Mouse (Mus musculus): ENCODE data around the gene Tmem269. TPM values are rescaled to one million over a fixed set of nuclear protein-coding genes. Genes with fewer than 3 reads are reported as not detected.
A peak's percentile ranks its signal among the peaks of the same experiment; 100 is the strongest.

The Tmem269 gene
- total RNA-seq, 2 experiments from 2014 or later, result 0.56 TPM; not detected in 1

GRCm38 (mm10) chr4:119238661-119239060 lies 20.6 kb upstream of the Tmem269 start:
- no peak for DNase-seq

- no peak for DNase-seq
Measured at GRCm38 (mm10) chr4:119234348-119234747, 16.3 kb upstream of the Tmem269 start.

DNA sequence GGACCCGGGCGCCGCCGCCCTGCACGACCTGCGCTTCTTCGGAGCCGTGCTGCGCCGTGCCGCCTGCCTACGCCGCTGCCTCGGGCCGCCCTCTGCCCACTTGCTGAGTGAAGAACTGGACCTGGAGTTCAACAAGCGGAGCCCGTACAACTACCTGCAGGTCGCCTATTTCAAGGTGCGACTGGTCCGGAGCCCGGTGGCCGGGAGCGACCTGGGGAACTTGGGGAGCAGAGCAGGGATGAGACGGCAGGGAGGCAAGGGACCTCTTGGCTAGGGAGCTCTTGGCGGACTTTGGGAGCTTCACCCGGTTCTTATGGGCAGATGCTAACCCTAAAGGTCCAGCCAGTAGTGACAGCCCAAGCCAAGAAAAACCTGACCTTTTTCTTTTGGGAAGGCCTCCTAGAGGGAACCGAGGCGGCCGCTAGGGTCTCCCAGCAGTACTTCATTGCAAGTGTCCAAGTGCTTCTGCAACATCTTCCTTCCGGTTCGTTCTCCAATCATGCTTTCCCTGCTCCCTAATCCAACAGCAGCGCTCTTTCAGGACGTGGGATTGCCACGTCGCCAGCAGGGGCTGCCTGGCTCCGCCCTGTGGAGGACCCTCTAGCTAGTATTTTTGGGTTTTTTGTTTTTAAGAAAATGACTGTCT lies 15.4 kb upstream of the Tmem269 start:
- peak; percentile 42 for DNase-seq

- DNase-seq, result peak; percentile 99
Measured at GRCm38 (mm10) chr4:119232410-119233255, 14.6 kb upstream of the Tmem269 start, which contains the start of the genes AU022252 and P3h1. AU022252 (minus strand) TSS chr4:119232712. P3h1 (plus strand) TSS chr4:119232915.

GRCm38 (mm10) chr4:119226751-119227150 lies 8.7 kb upstream of the Tmem269 start:
- DNase-seq, result no peak

DNA sequence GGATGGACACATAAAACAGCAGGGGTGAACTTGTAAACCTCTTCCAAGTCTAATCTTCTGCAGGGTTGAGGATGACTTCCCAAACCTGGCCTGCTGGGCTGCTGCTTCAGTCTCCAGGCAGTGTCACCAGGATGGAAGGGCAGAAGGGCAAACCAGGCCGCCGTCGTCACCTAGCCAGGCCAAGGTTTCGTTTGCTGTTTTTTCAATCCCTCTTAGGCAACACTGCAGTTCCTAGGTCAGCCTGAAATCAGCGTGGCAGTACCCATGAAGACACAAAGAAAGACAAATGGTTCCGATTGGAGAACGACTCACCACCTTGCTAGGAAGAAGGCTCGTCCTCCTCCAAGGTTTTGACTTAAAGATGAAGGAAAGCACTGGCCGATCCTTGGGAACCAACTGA lies 7.7 kb upstream of the Tmem269 start:
- no peak for DNase-seq

GRCm38 (mm10) chr4:119224534-119224933 lies 6.5 kb upstream of the Tmem269 start:
- DNase-seq, result no peak

DNA sequence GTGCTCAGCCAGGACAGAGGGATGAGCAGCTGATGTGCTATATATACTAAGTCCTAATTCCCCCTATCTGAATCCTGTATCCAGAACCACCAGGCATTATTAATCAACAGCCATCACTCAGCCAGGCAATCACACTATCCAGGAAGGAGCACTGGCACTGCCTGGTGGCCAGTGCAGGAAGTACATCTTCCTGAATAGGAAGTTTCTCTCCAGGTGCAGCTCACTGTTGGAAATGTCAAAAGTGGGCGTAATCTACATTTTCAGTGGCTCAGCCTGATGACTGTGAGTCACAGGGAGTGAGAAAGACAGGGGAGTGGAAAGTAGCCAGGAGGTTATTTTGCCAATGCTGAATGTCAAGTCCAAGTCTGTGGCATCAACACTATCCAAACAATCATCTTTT lies 5.7 kb upstream of the Tmem269 start:
- DNase-seq, result no peak

- DNase-seq, result no peak
Measured at GRCm38 (mm10) chr4:119216667-119217066, 1.4 kb downstream of the Tmem269 start.

DNA sequence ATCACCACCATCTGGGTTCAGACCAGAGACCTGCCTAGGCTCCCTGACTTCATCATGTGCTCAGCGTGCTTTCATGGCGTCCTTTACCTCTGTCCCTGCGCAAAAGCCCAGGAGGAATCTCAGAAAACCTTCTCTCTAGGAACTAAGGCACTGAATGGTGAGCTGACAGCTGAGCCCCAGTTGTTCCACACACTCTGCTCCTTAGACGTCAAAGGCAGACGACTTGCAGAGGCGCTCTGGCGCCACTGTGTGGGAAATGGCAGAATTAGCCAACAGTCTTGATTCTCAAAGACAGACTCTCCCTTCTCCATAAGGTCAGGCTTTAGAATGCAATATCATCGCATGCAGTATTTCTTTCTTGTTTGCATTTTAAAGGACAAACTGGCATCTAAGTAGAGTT lies 13.3 kb downstream of the Tmem269 start:
- no peak for DNase-seq

- no peak for DNase-seq
Measured at GRCm38 (mm10) chr4:119198105-119198504, 19.9 kb downstream of the Tmem269 start.

DNA sequence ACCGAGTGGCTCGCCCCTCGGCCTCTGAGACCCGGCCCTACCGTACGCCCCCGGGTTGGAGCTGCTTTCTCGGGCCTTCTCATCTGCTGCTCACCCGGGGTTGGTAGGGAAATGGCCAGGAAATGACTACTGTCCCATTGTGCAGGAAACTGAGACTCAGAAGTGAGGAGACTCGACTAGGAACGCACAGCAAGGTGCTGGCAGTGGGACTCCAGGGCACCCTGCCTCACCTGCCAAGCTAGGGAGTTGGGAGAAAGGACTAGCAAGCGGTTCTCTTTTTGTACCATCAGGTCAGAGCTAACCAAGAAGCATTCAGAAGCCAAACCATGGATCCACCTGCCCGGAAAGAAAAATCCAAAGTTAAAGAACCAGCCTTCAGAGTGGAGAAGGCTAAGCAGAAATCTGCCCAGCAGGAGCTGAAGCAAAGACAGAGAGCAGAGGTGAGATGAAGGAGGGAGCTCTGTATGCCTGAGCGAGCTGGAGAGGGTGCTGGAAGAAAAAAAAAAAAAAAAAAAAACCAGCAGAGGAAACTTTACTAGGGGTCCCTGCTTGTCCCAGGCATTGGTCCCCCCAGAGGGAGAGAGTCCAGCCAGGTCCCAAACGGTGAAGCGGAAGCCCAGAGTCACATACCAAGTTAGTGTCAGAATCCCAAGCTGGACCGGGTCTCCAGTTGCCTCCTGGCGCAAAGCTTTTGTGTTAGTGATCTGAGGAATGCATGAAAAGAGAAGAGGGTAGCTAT lies 22.3 kb downstream of the Tmem269 start:
- no peak for DNase-seq

DNA sequence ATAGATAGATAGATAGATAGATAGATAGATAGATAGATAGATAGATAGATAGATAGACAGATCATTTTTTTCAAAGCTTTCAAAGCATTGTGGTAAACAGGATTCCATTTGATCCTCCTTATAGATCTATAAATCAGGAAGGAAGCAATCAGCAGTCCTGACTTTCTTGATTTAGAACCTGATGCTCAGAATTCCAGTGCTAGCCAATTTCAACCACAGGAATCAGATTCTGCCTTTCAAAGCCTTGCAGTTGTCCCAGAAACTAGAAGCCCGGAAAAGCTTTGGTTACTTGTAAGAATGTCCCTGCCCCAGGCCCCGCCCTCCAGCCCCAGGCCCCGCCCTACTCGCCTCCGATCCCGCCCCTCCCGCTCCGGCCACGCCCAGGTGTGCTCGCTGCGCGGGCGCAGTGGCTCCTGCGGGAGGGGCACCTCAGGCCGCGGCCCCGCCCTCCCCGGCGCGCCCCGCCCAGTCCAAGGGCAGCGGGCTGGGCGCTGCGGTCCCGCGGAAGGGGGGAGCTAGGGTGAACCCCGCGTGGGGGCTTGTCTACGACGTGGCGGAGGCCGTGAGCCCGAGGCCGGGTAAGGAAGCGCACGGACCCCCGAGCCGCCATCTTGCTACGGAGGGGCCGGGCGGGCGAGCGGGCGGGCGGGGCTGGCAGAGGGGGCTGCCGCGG lies 23.0 kb downstream of the Tmem269 start, which contains the start of gene Svbp:
Gene Svbp (plus strand): TSS at position 398 of the 673 bp plus-strand sequence.
- DNase-seq, result peak; percentile 90

DNA sequence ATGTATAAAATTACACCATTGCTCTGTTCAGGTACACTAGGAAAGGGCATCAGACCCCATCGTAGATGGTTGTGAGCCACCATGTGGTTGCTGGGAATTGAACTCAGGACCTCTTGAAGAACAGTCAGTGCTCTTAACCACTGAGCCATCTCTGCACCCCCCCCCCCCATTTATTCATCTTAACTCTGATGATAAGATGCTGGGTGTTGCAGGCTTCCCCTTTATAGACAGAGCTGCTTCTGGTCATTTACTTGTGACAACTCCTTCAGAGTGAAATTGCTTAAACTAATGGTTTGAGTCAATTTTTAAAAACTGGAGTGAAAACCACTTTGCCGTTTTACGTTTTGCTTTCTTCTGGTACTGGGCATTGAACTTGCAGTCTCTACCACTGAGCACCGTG lies 25.3 kb downstream of the Tmem269 start:
- DNase-seq, result no peak

DNA sequence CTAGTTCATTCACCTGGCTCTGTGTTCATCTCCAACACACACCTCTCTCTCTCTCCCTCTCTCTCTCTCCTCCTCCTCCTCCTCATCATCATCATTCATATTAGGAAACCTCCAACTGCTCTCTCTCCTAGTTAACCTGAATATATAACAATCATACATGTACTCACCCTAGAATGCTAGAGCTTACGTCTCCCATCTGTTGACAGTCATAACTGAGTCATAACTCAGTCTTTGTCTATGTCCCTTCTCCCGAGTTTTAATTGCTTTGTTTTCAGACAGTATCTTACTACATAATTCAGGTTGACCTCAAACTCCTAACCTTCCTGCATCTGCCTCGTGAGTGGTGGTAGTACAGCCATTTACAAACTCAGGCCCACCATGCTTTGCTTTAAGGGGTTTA lies 26.7 kb downstream of the Tmem269 start:
- DNase-seq, result no peak

- no peak for DNase-seq
Measured at GRCm38 (mm10) chr4:119190618-119191017, 27.4 kb downstream of the Tmem269 start.

GRCm38 (mm10) chr4:119189864-119190263 lies 28.2 kb downstream of the Tmem269 start, which contains the start of gene Ermap:
Ermap (minus strand) TSS chr4:119190011.
- DNase-seq, result no peak

DNA sequence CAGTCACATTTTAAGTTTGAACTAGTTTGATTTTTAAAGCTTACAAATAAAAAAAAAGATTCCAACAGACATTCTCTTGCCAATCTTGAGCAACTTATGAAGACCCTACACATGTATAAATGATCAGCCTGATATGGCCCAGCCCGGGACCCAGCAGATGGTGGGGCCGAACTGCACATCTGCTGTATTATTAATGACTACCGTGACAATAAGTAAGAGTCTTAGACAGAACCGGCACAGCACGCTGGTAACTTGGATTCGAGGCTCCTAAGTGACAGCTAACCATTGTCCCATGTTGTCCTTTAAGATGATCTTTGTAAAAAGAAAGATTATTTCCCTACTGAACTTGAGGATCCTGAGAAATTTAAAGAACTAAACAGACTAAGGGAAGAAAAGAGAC lies 28.6 kb downstream of the Tmem269 start:
- DNase-seq, result no peak

- DNase-seq, result no peak
Measured at GRCm38 (mm10) chr4:119188060-119188785, 29.8 kb downstream of the Tmem269 start.

DNA sequence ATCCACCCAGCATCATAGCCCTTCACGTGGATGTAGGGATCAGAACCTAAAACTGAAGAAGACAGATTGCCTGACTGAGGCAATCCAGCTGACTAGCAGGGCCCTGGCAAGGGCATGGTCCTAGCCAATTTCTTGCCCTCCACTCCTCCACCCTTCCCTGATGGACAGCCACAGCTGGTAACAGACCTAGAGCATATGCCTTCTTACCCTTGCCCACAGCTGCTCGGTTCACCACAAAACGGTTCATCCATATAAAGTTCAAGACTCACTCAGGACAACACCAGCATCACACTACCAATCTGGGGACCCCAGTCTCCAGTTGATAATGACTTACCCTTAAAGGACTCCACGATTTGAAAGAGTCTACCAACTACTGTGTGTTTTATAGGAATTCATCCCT lies 32.2 kb downstream of the Tmem269 start:
- no peak for DNase-seq

- no peak for DNase-seq
Measured at GRCm38 (mm10) chr4:119183525-119183924, 34.5 kb downstream of the Tmem269 start.

Data from gastrocnemius, postnatal 25 days (tissue).